Mouse (Mus musculus) kidney, embryonic 15.5 days (tissue): ENCODE results near the gene Dock4. TPM values are rescaled to one million over a fixed set of nuclear protein-coding genes. Genes with fewer than 3 reads are reported as not detected.
"Not testable (repeated sequence)": the region's sequence is repeated elsewhere in the genome, so short reads cannot be mapped to it uniquely, and the experiment has no call there.

Experiments
- ATAC-seq: fragments of 200-750 bp; cut with Nextera tagmentation; replicated peaks from 2 replicates; pipeline ENCODE4 v1.8.0; 2017; ENCODE audit warnings: moderate TSS enrichment; ENCODE audit not compliant: low FRiP score
- H3K27ac ChIP-seq: fragments of 300-500 bp; sonication (generic); 2 replicates; pipeline ENCODE4 v1.5.1; 2015; ENCODE audit warnings: mild to moderate bottlenecking, inconsistent platforms
- H3K27me3 ChIP-seq: fragments of 300-500 bp; sonication (generic); 2 replicates; pipeline ENCODE4 v1.6.1; 2015; ENCODE audit warnings: inconsistent platforms
- H3K36me3 ChIP-seq: fragments of 300-500 bp; sonication (generic); 2 replicates; pipeline ENCODE4 v1.6.1; 2015; ENCODE audit warnings: inconsistent platforms
- H3K4me1 ChIP-seq: fragments of 300-500 bp; sonication (generic); 2 replicates; pipeline ENCODE4 v1.6.1; 2015; ENCODE audit warnings: inconsistent platforms
- H3K4me2 ChIP-seq: fragments of 300-500 bp; sonication (generic); 2 replicates; pipeline ENCODE4 v1.6.1; 2015; ENCODE audit warnings: moderate library complexity, mild to moderate bottlenecking, inconsistent platforms
- H3K4me3 ChIP-seq: fragments of 300-500 bp; sonication (generic); replicated peaks from 2 replicates; pipeline ENCODE4 v1.5.1; 2015; ENCODE audit warnings: mild to moderate bottlenecking, inconsistent platforms
- H3K9ac ChIP-seq: fragments of 300-500 bp; sonication (generic); 2 replicates; pipeline ENCODE4 v1.6.1; 2015; ENCODE audit warnings: mild to moderate bottlenecking, inconsistent platforms
- H3K9me3 ChIP-seq: fragments of 300-500 bp; sonication (generic); replicated peaks from 2 replicates; pipeline ENCODE4 v1.6.1; 2016; ENCODE audit warnings: inconsistent platforms
- WGBS: fragments of 180-500 bp; shearing (Covaris S2); methylation state at CpG from one replicate; pipeline ENCODE4 v1.1.7; 2015; ENCODE audit warnings: mixed read lengths; 5-methylcytosine and 5-hydroxymethylcytosine counted together
- polyA plus RNA-seq: library from polyadenylated mRNA; unstranded; fragments of >200 nt; fragmentation: Nextera tagmentation; extraction: Ambion mirVana; gene quantifications from 2 replicates; pipeline ENCODE4 v1.2.1, GENCODE M21; 2015

Gene Dock4
- polyA plus RNA-seq, 1 experiment from 2014 or later, result 17.0 TPM

- Histone ChIP-seq H3K36me3 (peaks cover 3% of the 10 kb centered on the region; the same call in 1 of the 2 replicates), H3K9ac (no peak overlapping the region), H3K4me3 (no peak overlapping the region), H3K27me3 (no peaks in the 10 kb centered on the region), H3K27ac (no peak overlapping the region), H3K4me1 (no peaks in the 10 kb centered on the region), H3K4me2 (no peak overlapping the region), H3K9me3 (no peaks in the 10 kb centered on the region)
- ATAC-seq, result no peak
- WGBS, result 94% methylated on average over 22 of the region's 22 CpGs
Measured at GRCm38 (mm10) chr12:40844324-40844723, 398.6 kb downstream of the Dock4 start.

- Histone ChIP-seq H3K36me3 (no peaks in the 10 kb centered on the region), H3K27me3 (no peaks in the 10 kb centered on the region), H3K9ac (no peak overlapping the region), H3K27ac (no peak overlapping the region), H3K9me3 (no peaks in the 10 kb centered on the region), H3K4me1 (no peaks in the 10 kb centered on the region), H3K4me2 (no peak overlapping the region), H3K4me3 (no peak overlapping the region)
- ATAC-seq, result no peak
- WGBS, result 85% methylated on average over 7 of the region's 7 CpGs
Measured at GRCm38 (mm10) chr12:40854705-40855367, 409.1 kb downstream of the Dock4 start.

GRCm38 (mm10) chr12:40857466-40857865 is 411.7 kb downstream of the Dock4 start:
- WGBS, result 98% methylated on average over 7 of the region's 7 CpGs
- Histone ChIP-seq H3K9me3 (no peaks in the 10 kb centered on the region), H3K4me3 (no peak overlapping the region), H3K27ac (no peak overlapping the region), H3K4me1 (no peaks in the 10 kb centered on the region), H3K36me3 (no peaks in the 10 kb centered on the region), H3K4me2 (no peak overlapping the region), H3K9ac (no peak overlapping the region), H3K27me3 (no peaks in the 10 kb centered on the region)
- ATAC-seq, result no peak

GRCm38 (mm10) chr12:40858763-40859162 is 413.0 kb downstream of the Dock4 start:
- not testable (repeated sequence) for H3K27ac ChIP-seq, H3K36me3 ChIP-seq, H3K9me3 ChIP-seq, H3K27me3 ChIP-seq, H3K9ac ChIP-seq, ATAC-seq, H3K4me1 ChIP-seq, H3K4me3 ChIP-seq, H3K4me2 ChIP-seq
- 88% methylated on average over 7 of the region's 7 CpGs for WGBS

- H3K27ac ChIP-seq, result no peak overlapping the region
- H3K36me3 ChIP-seq, result no peaks in the 10 kb centered on the region
- H3K4me2 ChIP-seq, result no peak overlapping the region
- ATAC-seq, result no peak
- H3K4me1 ChIP-seq, result no peaks in the 10 kb centered on the region
- peaks cover 8% of the 10 kb centered on the region for H3K9me3 ChIP-seq
- WGBS, result 88% methylated on average over 5 of the region's 5 CpGs
- H3K9ac ChIP-seq, result no peak overlapping the region
- no peak overlapping the region for H3K4me3 ChIP-seq
- no peaks in the 10 kb centered on the region for H3K27me3 ChIP-seq
Measured at GRCm38 (mm10) chr12:40870387-40870786, 424.6 kb downstream of the Dock4 start.

- 98% methylated on average over 3 of the region's 3 CpGs for WGBS
- Histone ChIP-seq H3K27me3 (no peaks in the 10 kb centered on the region), H3K4me2 (no peak overlapping the region), H3K36me3 (no peaks in the 10 kb centered on the region), H3K27ac (no peak overlapping the region), H3K4me3 (no peak overlapping the region), H3K4me1 (no peaks in the 10 kb centered on the region), H3K9ac (no peak overlapping the region), H3K9me3 (peaks cover 8% of the 10 kb centered on the region)
- ATAC-seq, result no peak
Measured at GRCm38 (mm10) chr12:40872716-40873115, 427.0 kb downstream of the Dock4 start.

- 45% methylated on average over 7 of the region's 7 CpGs for WGBS
- not testable (repeated sequence) for H3K9me3 ChIP-seq, H3K4me3 ChIP-seq
Measured at GRCm38 (mm10) chr12:40873267-40873666, 427.5 kb downstream of the Dock4 start.

GRCm38 (mm10) chr12:40884976-40885375 is 439.2 kb downstream of the Dock4 start:
- H3K4me2 ChIP-seq, result no peak overlapping the region

More at GRCm38 (mm10) chr12:40873267-40873666, 427.5 kb downstream of the Dock4 start:
- ATAC-seq, H3K4me1 ChIP-seq, H3K9ac ChIP-seq, H3K36me3 ChIP-seq, H3K4me2 ChIP-seq, H3K27me3 ChIP-seq, H3K27ac ChIP-seq: not testable (repeated sequence)

GRCm38 (mm10) chr12:40885377-40885776 is 439.6 kb downstream of the Dock4 start:
- ATAC-seq, result 0 out of 2 replicates have a peak, but pooled peaks have one; percentile 36

More at GRCm38 (mm10) chr12:40884976-40885375, 439.2 kb downstream of the Dock4 start:
- Histone ChIP-seq H3K27me3 (no peaks in the 10 kb centered on the region), H3K9me3 (no peaks in the 10 kb centered on the region), H3K27ac (no peak overlapping the region), H3K4me3 (no peak overlapping the region), H3K36me3 (no peaks in the 10 kb centered on the region), H3K4me1 (no peaks in the 10 kb centered on the region), H3K9ac (no peak overlapping the region)
- ATAC-seq, result no peak
- 85% methylated on average over 3 of the region's 3 CpGs for WGBS

GRCm38 (mm10) chr12:40887496-40887895 is 441.7 kb downstream of the Dock4 start:
- ATAC-seq, result no peak
- WGBS, result 65% methylated on average over 2 of the region's 2 CpGs

More at GRCm38 (mm10) chr12:40885377-40885776, 439.6 kb downstream of the Dock4 start:
- Histone ChIP-seq H3K9me3 (no peaks in the 10 kb centered on the region), H3K27ac (no peak overlapping the region), H3K4me2 (no peak overlapping the region), H3K27me3 (no peaks in the 10 kb centered on the region), H3K4me1 (no peaks in the 10 kb centered on the region), H3K9ac (no peak overlapping the region), H3K4me3 (no peak overlapping the region), H3K36me3 (no peaks in the 10 kb centered on the region)
- 93% methylated on average over 6 of the region's 6 CpGs for WGBS

GRCm38 (mm10) chr12:40888261-40888791 is 442.6 kb downstream of the Dock4 start:
- Histone ChIP-seq H3K4me1 (no peaks in the 10 kb centered on the region), H3K4me2 (no peak overlapping the region), H3K27me3 (no peaks in the 10 kb centered on the region), H3K27ac (no peak overlapping the region; the same call in 1 of the 2 replicates), H3K9ac (no peak overlapping the region), H3K9me3 (no peaks in the 10 kb centered on the region), H3K36me3 (no peaks in the 10 kb centered on the region), H3K4me3 (no peak overlapping the region)
- ATAC-seq, result peak; percentile 75; the same call in 1 of the 2 replicates
- 40% methylated on average over 2 of the region's 2 CpGs for WGBS

More at GRCm38 (mm10) chr12:40887496-40887895, 441.7 kb downstream of the Dock4 start:
- no peak overlapping the region for H3K4me2 ChIP-seq
- no peaks in the 10 kb centered on the region for H3K9me3 ChIP-seq
- H3K4me1 ChIP-seq, result no peaks in the 10 kb centered on the region
- no peak overlapping the region for H3K4me3 ChIP-seq
- H3K27me3 ChIP-seq, result no peaks in the 10 kb centered on the region
- H3K36me3 ChIP-seq, result no peaks in the 10 kb centered on the region
- no peak overlapping the region for H3K9ac ChIP-seq
- H3K27ac ChIP-seq, result no peak overlapping the region

- H3K9ac ChIP-seq, result no peak overlapping the region
- no peaks in the 10 kb centered on the region for H3K4me1 ChIP-seq
- no peaks in the 10 kb centered on the region for H3K36me3 ChIP-seq
- no peak overlapping the region for H3K4me2 ChIP-seq
- no peak for ATAC-seq
- no peaks in the 10 kb centered on the region for H3K27me3 ChIP-seq
- H3K4me3 ChIP-seq, result no peak overlapping the region
- H3K27ac ChIP-seq, result no peak overlapping the region; the same call in 1 of the 2 replicates
- H3K9me3 ChIP-seq, result no peaks in the 10 kb centered on the region
- 61% methylated on average over 1 of the region's 1 CpGs for WGBS
Measured at GRCm38 (mm10) chr12:40888829-40889228, 443.1 kb downstream of the Dock4 start.
